Mouse (Mus musculus) myocyte (in vitro differentiated cells): ENCODE measurements around the gene Pramef20. TPM values are rescaled to one million over a fixed set of nuclear protein-coding genes. Genes with fewer than 3 reads are reported as not detected.

ENCODE experiments used
- H3K27me3 ChIP-seq: one replicate; pipeline ENCODE4 v1.6.1; 2011; ENCODE audit not compliant: control insufficient read depth, insufficient read depth, insufficient read length
- H3K36me3 ChIP-seq: one replicate; pipeline ENCODE4 v1.6.1; 2011; ENCODE audit not compliant: control insufficient read depth, insufficient read depth
- H3K4me2 ChIP-seq: one replicate; pipeline ENCODE4 v1.6.1; 2011; ENCODE audit warnings: low read depth, control low read depth
- H3K4me3 ChIP-seq: one replicate; pipeline ENCODE4 v1.5.1; 2011; ENCODE audit warnings: mild to moderate bottlenecking, control low read depth, moderate library complexity
- H3K79me2 ChIP-seq: one replicate; pipeline ENCODE4 v1.6.1; 2011; ENCODE audit not compliant: control insufficient read depth, insufficient read depth
- H3ac ChIP-seq: one replicate; pipeline ENCODE4 v1.6.1; 2011; ENCODE audit not compliant: control insufficient read depth, insufficient read length
- CEBPB ChIP-seq: IDR thresholded peaks from 2 replicates; pipeline ENCODE4 v1.6.1; 2011; ENCODE audit warnings: mild to moderate bottlenecking, moderate library complexity; ENCODE audit not compliant: poor library complexity, insufficient read depth, severe bottlenecking
- E2F4 ChIP-seq: IDR thresholded peaks from one replicate; pipeline ENCODE4 v1.6.1; 2011; ENCODE audit warnings: mild to moderate bottlenecking, control low read depth, moderate library complexity; ENCODE audit not compliant: insufficient read depth
- MAX ChIP-seq: IDR thresholded peaks from one replicate; pipeline ENCODE4 v1.6.1; 2011; ENCODE audit warnings: low read depth, mild to moderate bottlenecking, control low read depth
- MYOD1 ChIP-seq, 3 experiments: IDR thresholded peaks; one replicate each; pipeline ENCODE4 v1.6.1; 2011; ENCODE audit warnings: control low read depth in 2 of 3, low read depth in 2 of 3, mild to moderate bottlenecking in 2 of 3, moderate library complexity in 1 of 3; ENCODE audit not compliant: insufficient read length in 2 of 3, control insufficient read depth in 1 of 3
- MYOG ChIP-seq, 3 experiments: IDR thresholded peaks; one replicate each; pipeline ENCODE4 v1.6.1; 2011; ENCODE audit warnings: control low read depth in 2 of 3, low read depth in 2 of 3, mild to moderate bottlenecking in 2 of 3; ENCODE audit not compliant: insufficient read length in 2 of 3, control insufficient read depth in 1 of 3, insufficient read depth in 1 of 3
- POLR2A ChIP-seq: IDR thresholded peaks from one replicate; pipeline ENCODE4 v1.6.1; 2011; ENCODE audit warnings: low read depth, mild to moderate bottlenecking, control low read depth, moderate library complexity; ENCODE audit not compliant: insufficient read length
- POLR2AphosphoS2 ChIP-seq: IDR thresholded peaks from one replicate; pipeline ENCODE4 v1.6.1; 2011; ENCODE audit warnings: low read depth, control low read depth; ENCODE audit not compliant: insufficient read length
- REST ChIP-seq: IDR thresholded peaks from one replicate; pipeline ENCODE4 v1.6.1; 2011; ENCODE audit warnings: mild to moderate bottlenecking, control low read depth, moderate library complexity; ENCODE audit not compliant: insufficient read depth, insufficient read length
- SRF ChIP-seq: IDR thresholded peaks from one replicate; pipeline ENCODE4 v1.6.1; 2011; ENCODE audit warnings: low read depth; ENCODE audit not compliant: control insufficient read depth, insufficient read length
- TCF12 ChIP-seq: IDR thresholded peaks from one replicate; pipeline ENCODE4 v1.6.1; 2011; ENCODE audit warnings: mild to moderate bottlenecking, control low read depth; ENCODE audit not compliant: poor library complexity, insufficient read depth, severe bottlenecking
- TCF3 ChIP-seq: IDR thresholded peaks from one replicate; pipeline ENCODE4 v1.6.1; 2011; ENCODE audit warnings: low read depth, control low read depth; ENCODE audit not compliant: insufficient read length
- USF1 ChIP-seq: IDR thresholded peaks from one replicate; pipeline ENCODE4 v1.6.1; 2011; ENCODE audit warnings: low read depth, mild to moderate bottlenecking, control low read depth, moderate library complexity
- polyA plus RNA-seq: library from polyadenylated mRNA; unstranded; fragments of >200 nt; fragmentation: generic; extraction: Trizol; gene quantifications from one replicate; pipeline ENCODE4 v1.2.1, GENCODE M21; 2012; ENCODE audit warnings: missing spikeins

The Pramef20 gene
- polyA plus RNA-seq: not detected

DNA sequence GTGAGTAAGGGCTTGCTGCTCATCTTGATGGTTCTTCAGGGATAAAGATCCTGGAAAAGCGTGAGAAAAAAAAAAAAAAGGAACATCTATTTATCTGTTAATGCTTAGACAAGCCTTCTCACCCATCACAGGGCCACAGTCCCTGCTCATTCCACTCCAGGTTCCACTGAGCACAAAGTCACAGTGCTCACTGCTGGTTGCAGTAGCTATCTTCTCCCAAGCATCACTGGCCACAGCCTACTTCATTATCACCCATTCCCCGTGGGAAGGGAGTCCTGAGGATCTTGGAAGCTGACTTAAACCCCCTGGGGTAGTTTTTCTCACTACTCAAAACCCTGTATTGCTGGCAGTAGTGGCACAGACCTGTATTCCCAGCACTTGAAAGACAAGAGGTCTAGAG, at the start of gene Pramef20:
TSS of gene Pramef20 (minus strand) at position 23 of the 400 bp plus-strand sequence.
- no peaks in the 10 kb centered on the region for H3K36me3 ChIP-seq
- no peak within 1 kb of the TSS for H3K4me3 ChIP-seq
- no peak within 1 kb of the TSS for H3ac ChIP-seq
- no peak within 1 kb of the TSS for H3K4me2 ChIP-seq
- TF ChIP-seq SRF (no peak), TCF12 (no peak), TCF3 (no peak), POLR2A (no peak), MAX (no peak), E2F4 (no peak), MYOG (IDR thresholded peaks at IDR 0.05; ENCODE audit: control insufficient read depth in 1 of 3, insufficient read depth in 1 of 3, insufficient read length in 2 of 3, low read depth in 2 of 3) (no peak), CEBPB (no peak)
- H3K79me2 ChIP-seq: no peaks in the 10 kb centered on the region
- H3K27me3 ChIP-seq: no peaks in the 10 kb centered on the region

DNA sequence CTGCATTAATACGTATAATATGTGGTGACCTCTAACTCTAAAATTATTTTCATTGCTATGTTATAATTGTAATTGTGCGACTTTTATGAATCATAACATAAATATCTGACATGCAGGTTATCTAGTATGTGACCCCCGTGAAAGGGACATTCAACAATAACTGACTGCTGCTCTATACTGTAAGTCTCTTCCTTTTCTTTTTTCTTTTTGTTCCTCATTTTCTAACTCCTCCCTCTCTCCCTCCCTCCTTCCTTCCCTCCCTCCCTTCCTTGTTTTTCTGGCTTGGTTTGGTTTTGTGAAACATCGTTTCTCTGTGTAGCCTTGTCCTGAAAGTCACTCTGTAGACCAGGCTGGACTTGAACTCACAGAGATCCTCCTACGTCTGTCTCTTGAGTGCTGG, 46.9 kb upstream of the Pramef20 start:
- Histone ChIP-seq H3K79me2 (no peaks in the 10 kb centered on the region), H3ac (no peak overlapping the region), H3K4me3 (no peak overlapping the region), H3K27me3 (no peaks in the 10 kb centered on the region), H3K4me2 (no peak overlapping the region), H3K36me3 (no peaks in the 10 kb centered on the region)
- TF ChIP-seq MYOD1 (IDR thresholded peaks at IDR 0.05; ENCODE audit: control insufficient read depth in 1 of 3, insufficient read length in 2 of 3, low read depth in 2 of 3) (no peak), MAX (no peak), E2F4 (no peak), USF1 (no peak), SRF (no peak)

DNA sequence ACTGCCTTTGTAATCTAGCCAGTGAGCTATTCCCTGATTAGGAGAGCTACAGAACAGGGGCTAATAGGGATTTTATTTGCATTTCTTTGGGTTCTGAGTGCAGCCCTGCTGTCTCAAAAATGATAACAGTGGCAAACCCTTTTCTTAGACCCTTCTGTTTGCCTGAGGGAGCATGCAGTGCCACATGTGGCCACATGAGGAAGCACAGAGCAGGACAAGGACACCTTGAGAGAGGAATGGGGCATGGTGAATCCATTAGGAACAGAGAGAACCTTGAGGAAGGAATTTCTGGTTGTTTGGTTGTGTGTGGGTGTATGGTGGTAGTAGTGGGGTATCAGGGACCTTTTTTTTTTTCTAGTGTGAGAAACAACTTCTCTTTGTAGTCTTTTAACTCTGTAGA, 42.9 kb upstream of the Pramef20 start:
- Histone ChIP-seq H3K4me2 (no peak overlapping the region), H3K27me3 (no peaks in the 10 kb centered on the region), H3K79me2 (no peaks in the 10 kb centered on the region), H3K4me3 (no peak overlapping the region), H3ac (no peak overlapping the region), H3K36me3 (no peaks in the 10 kb centered on the region)
- no peak for TF ChIP-seq MYOD1 (IDR thresholded peaks at IDR 0.05; ENCODE audit: control insufficient read depth in 1 of 3, insufficient read length in 2 of 3, low read depth in 2 of 3)
- no peak for TF ChIP-seq SRF
- no peak for TF ChIP-seq REST
- TF ChIP-seq MYOG (IDR thresholded peaks at IDR 0.05; ENCODE audit: control insufficient read depth in 1 of 3, insufficient read depth in 1 of 3, insufficient read length in 2 of 3, low read depth in 2 of 3): no peak
- no peak for TF ChIP-seq TCF3
- no peak for TF ChIP-seq CEBPB
- no peak for TF ChIP-seq USF1
- TF ChIP-seq MAX: no peak
- TF ChIP-seq POLR2A: no peak
- TF ChIP-seq E2F4: no peak
- no peak for TF ChIP-seq TCF12
- no peak for TF ChIP-seq POLR2AphosphoS2

- H3K4me2 ChIP-seq: no peak within 1 kb of the TSS
- no peak within 1 kb of the TSS for H3K4me3 ChIP-seq
- no peaks in the 10 kb centered on the region for H3K36me3 ChIP-seq
- H3ac ChIP-seq: no peak within 1 kb of the TSS
- TF ChIP-seq TCF3 (no peak), POLR2AphosphoS2 (no peak), REST (no peak), MAX (no peak), CEBPB (no peak), SRF (no peak), E2F4 (no peak), MYOG (IDR thresholded peaks at IDR 0.05; ENCODE audit: control insufficient read depth in 1 of 3, insufficient read depth in 1 of 3, insufficient read length in 2 of 3, low read depth in 2 of 3) (no peak), USF1 (no peak), TCF12 (no peak), MYOD1 (IDR thresholded peaks at IDR 0.05; ENCODE audit: control insufficient read depth in 1 of 3, insufficient read length in 2 of 3, low read depth in 2 of 3) (no peak), POLR2A (no peak)
- no peaks in the 10 kb centered on the region for H3K79me2 ChIP-seq
- no peaks in the 10 kb centered on the region for H3K27me3 ChIP-seq
These were observed 30.6 kb upstream of the Pramef20 start, which contains the start of gene Pramef12 for GRCm38 (mm10) chr4:144408290-144408689. TSS of gene Pramef12 (minus strand) at chr4:144408464.

GRCm38 (mm10) chr4:144406261-144406660, 28.5 kb upstream of the Pramef20 start:
- no peak for TF ChIP-seq MYOD1 (IDR thresholded peaks at IDR 0.05; ENCODE audit: control insufficient read depth in 1 of 3, insufficient read length in 2 of 3, low read depth in 2 of 3)
- TF ChIP-seq CEBPB: no peak
- no peak for TF ChIP-seq REST
- TF ChIP-seq POLR2AphosphoS2: no peak
- no peak for TF ChIP-seq TCF3
- TF ChIP-seq USF1: no peak
- TF ChIP-seq TCF12: no peak
- TF ChIP-seq POLR2A: no peak
- TF ChIP-seq MYOG (IDR thresholded peaks at IDR 0.05; ENCODE audit: control insufficient read depth in 1 of 3, insufficient read depth in 1 of 3, insufficient read length in 2 of 3, low read depth in 2 of 3): no peak
- TF ChIP-seq MAX: no peak
- no peak for TF ChIP-seq E2F4
- TF ChIP-seq SRF: no peak
- Histone ChIP-seq H3K79me2 (no peaks in the 10 kb centered on the region), H3K4me3 (no peak overlapping the region), H3K4me2 (no peak overlapping the region), H3ac (no peak overlapping the region), H3K36me3 (no peaks in the 10 kb centered on the region), H3K27me3 (no peaks in the 10 kb centered on the region)
